Mouse (Mus musculus): Measurements from ENCODE around the gene Unc93b1. TPM values are rescaled to one million over a fixed set of nuclear protein-coding genes. Genes with fewer than 3 reads are reported as not detected.

Unc93b1 gene
- polyA plus RNA-seq, 1 experiment from 2014 or later = 12.4 TPM

- H3K27ac ChIP-seq (ENCODE audit: low read depth, low read length) = no peak overlapping the region
- H3K27me3 ChIP-seq (ENCODE audit: control insufficient read depth, insufficient read depth, low read length) = no peaks in the 10 kb centered on the region
- peaks cover 14% of the 10 kb centered on the region for H3K4me1 ChIP-seq (ENCODE audit: control insufficient read depth, insufficient read depth, low read length)
- no peaks in the 10 kb centered on the region for H3K36me3 ChIP-seq (ENCODE audit: control insufficient read depth, insufficient read depth, low read length)
- no peak overlapping the region for H3K9ac ChIP-seq (ENCODE audit: low read depth, low read length)
- ATAC-seq (ENCODE audit: low FRiP score, low TSS enrichment) = no peak
- no peak overlapping the region for H3K4me3 ChIP-seq (ENCODE audit: low read length)
- 91% methylated on average over 7 of the region's 7 CpGs for WGBS
- H3K9me3 ChIP-seq (ENCODE audit: control insufficient read depth, low read length) = no peaks in the 10 kb centered on the region
- no peak overlapping the region for H3K4me2 ChIP-seq (replicated peaks; ENCODE audit: low read depth, low read length)
Observed at GRCm38 (mm10) chr19:3924868-3925267, 10.1 kb upstream of the Unc93b1 start.

GRCm38 (mm10) chr19:3925859-3926258 lies 9.1 kb upstream of the Unc93b1 start:
- whole genome bisulfite sequencing = 85% methylated on average over 6 of the region's 6 CpGs
- H3K27me3 ChIP-seq (ENCODE audit: control insufficient read depth, insufficient read depth, low read length) = no peaks in the 10 kb centered on the region
- ATAC-seq (ENCODE audit: low FRiP score, low TSS enrichment) = no peak

GRCm38 (mm10) chr19:3926279-3926678 lies 8.7 kb upstream of the Unc93b1 start:
- ATAC-seq (ENCODE audit: low FRiP score, low TSS enrichment) = no peak
- Histone ChIP-seq H3K4me1 (ENCODE audit: control insufficient read depth, insufficient read depth, low read length) (peaks cover 18% of the 10 kb centered on the region), H3K4me3 (ENCODE audit: low read length) (no peak overlapping the region), H3K9me3 (ENCODE audit: control insufficient read depth, low read length) (no peaks in the 10 kb centered on the region), H3K27ac (ENCODE audit: low read depth, low read length) (no peak overlapping the region), H3K27me3 (ENCODE audit: control insufficient read depth, insufficient read depth, low read length) (no peaks in the 10 kb centered on the region), H3K4me2 (replicated peaks; ENCODE audit: low read depth, low read length) (no peak overlapping the region), H3K9ac (ENCODE audit: low read depth, low read length) (peak overlapping the region; percentile 12; the same call in 1 of the 2 replicates), H3K36me3 (ENCODE audit: control insufficient read depth, insufficient read depth, low read length) (no peaks in the 10 kb centered on the region)
- WGBS = 65% methylated on average over 3 of the region's 3 CpGs

More at GRCm38 (mm10) chr19:3925859-3926258, 9.1 kb upstream of the Unc93b1 start:
- no peak overlapping the region for H3K4me2 ChIP-seq (replicated peaks; ENCODE audit: low read depth, low read length)
- H3K4me3 ChIP-seq (ENCODE audit: low read length) = no peak overlapping the region
- H3K4me1 ChIP-seq (ENCODE audit: control insufficient read depth, insufficient read depth, low read length) = peaks cover 18% of the 10 kb centered on the region
- H3K9me3 ChIP-seq (ENCODE audit: control insufficient read depth, low read length) = no peaks in the 10 kb centered on the region
- no peak overlapping the region for H3K27ac ChIP-seq (ENCODE audit: low read depth, low read length)
- no peak overlapping the region for H3K9ac ChIP-seq (ENCODE audit: low read depth, low read length)
- no peaks in the 10 kb centered on the region for H3K36me3 ChIP-seq (ENCODE audit: control insufficient read depth, insufficient read depth, low read length)

- H3K27me3 ChIP-seq (ENCODE audit: control insufficient read depth, insufficient read depth, low read length) = no peaks in the 10 kb centered on the region
- H3K4me1 ChIP-seq (ENCODE audit: control insufficient read depth, insufficient read depth, low read length) = peaks cover 18% of the 10 kb centered on the region
- H3K36me3 ChIP-seq (ENCODE audit: control insufficient read depth, insufficient read depth, low read length) = no peaks in the 10 kb centered on the region
- peak overlapping the region; percentile 12; the same call in 1 of the 2 replicates for H3K9ac ChIP-seq (ENCODE audit: low read depth, low read length)
- H3K4me3 ChIP-seq (ENCODE audit: low read length) = no peak overlapping the region
- no peak for ATAC-seq (ENCODE audit: low FRiP score, low TSS enrichment)
- no peak overlapping the region for H3K4me2 ChIP-seq (replicated peaks; ENCODE audit: low read depth, low read length)
- no peak overlapping the region for H3K27ac ChIP-seq (ENCODE audit: low read depth, low read length)
- WGBS = 69% methylated on average over 6 of the region's 6 CpGs
- H3K9me3 ChIP-seq (ENCODE audit: control insufficient read depth, low read length) = no peaks in the 10 kb centered on the region
Observed at GRCm38 (mm10) chr19:3926685-3927084, 8.3 kb upstream of the Unc93b1 start.

GRCm38 (mm10) chr19:3927989-3928388 lies 7.0 kb upstream of the Unc93b1 start:
- H3K27ac ChIP-seq (ENCODE audit: low read depth, low read length) = no peak overlapping the region
- peaks cover 18% of the 10 kb centered on the region for H3K4me1 ChIP-seq (ENCODE audit: control insufficient read depth, insufficient read depth, low read length)
- no peak for ATAC-seq (ENCODE audit: low FRiP score, low TSS enrichment)
- 84% methylated on average over 4 of the region's 4 CpGs for WGBS
- H3K27me3 ChIP-seq (ENCODE audit: control insufficient read depth, insufficient read depth, low read length) = no peaks in the 10 kb centered on the region
- H3K36me3 ChIP-seq (ENCODE audit: control insufficient read depth, insufficient read depth, low read length) = no peaks in the 10 kb centered on the region
- no peaks in the 10 kb centered on the region for H3K9me3 ChIP-seq (ENCODE audit: control insufficient read depth, low read length)
- H3K4me2 ChIP-seq (replicated peaks; ENCODE audit: low read depth, low read length) = no peak overlapping the region
- H3K9ac ChIP-seq (ENCODE audit: low read depth, low read length) = no peak overlapping the region
- H3K4me3 ChIP-seq (ENCODE audit: low read length) = no peak overlapping the region

- Histone ChIP-seq H3K36me3 (ENCODE audit: control insufficient read depth, insufficient read depth, low read length) (no peaks in the 10 kb centered on the region), H3K9ac (ENCODE audit: low read depth, low read length) (no peak overlapping the region), H3K27me3 (ENCODE audit: control insufficient read depth, insufficient read depth, low read length) (no peaks in the 10 kb centered on the region), H3K4me3 (ENCODE audit: low read length) (no peak overlapping the region), H3K27ac (ENCODE audit: low read depth, low read length) (peak overlapping the region; percentile 21; the same call in 1 of the 2 replicates), H3K4me2 (replicated peaks; ENCODE audit: low read depth, low read length) (no peak overlapping the region), H3K9me3 (ENCODE audit: control insufficient read depth, low read length) (no peaks in the 10 kb centered on the region), H3K4me1 (ENCODE audit: control insufficient read depth, insufficient read depth, low read length) (peaks cover 17% of the 10 kb centered on the region)
- no peak for ATAC-seq (ENCODE audit: low FRiP score, low TSS enrichment)
- 79% methylated on average over 4 of the region's 4 CpGs for WGBS
Observed at GRCm38 (mm10) chr19:3928779-3929178, 6.2 kb upstream of the Unc93b1 start.

- Histone ChIP-seq H3K27me3 (ENCODE audit: control insufficient read depth, insufficient read depth, low read length) (no peaks in the 10 kb centered on the region), H3K9me3 (ENCODE audit: control insufficient read depth, low read length) (no peaks in the 10 kb centered on the region), H3K4me3 (ENCODE audit: low read length) (no peak within 1 kb of the TSS), H3K36me3 (ENCODE audit: control insufficient read depth, insufficient read depth, low read length) (no peaks in the 10 kb centered on the region), H3K4me2 (replicated peaks; ENCODE audit: low read depth, low read length) (no peak within 1 kb of the TSS; the same call in 1 of the 2 replicates), H3K4me1 (ENCODE audit: control insufficient read depth, insufficient read depth, low read length) (peaks cover 14% of the 10 kb centered on the region), H3K27ac (ENCODE audit: low read depth, low read length) (peak within 1 kb of the TSS; percentile 21), H3K9ac (ENCODE audit: low read depth, low read length) (no peak within 1 kb of the TSS; the same call in 1 of the 2 replicates)
- peak; percentile 45; the same call in 1 of the 2 replicates for ATAC-seq (ENCODE audit: low FRiP score, low TSS enrichment)
- WGBS = 47% methylated on average over 12 of the region's 12 CpGs
Observed at GRCm38 (mm10) chr19:3929211-3929941, 5.6 kb upstream of the Unc93b1 start, which contains the start of gene Aldh3b1. Gene Aldh3b1 (minus strand): TSS chr19:3929808.

GRCm38 (mm10) chr19:3930262-3931057 lies 4.5 kb upstream of the Unc93b1 start:
- peaks cover 14% of the 10 kb centered on the region for H3K4me1 ChIP-seq (ENCODE audit: control insufficient read depth, insufficient read depth, low read length)
- H3K4me2 ChIP-seq (replicated peaks; ENCODE audit: low read depth, low read length) = no peak overlapping the region
- H3K9me3 ChIP-seq (ENCODE audit: control insufficient read depth, low read length) = no peaks in the 10 kb centered on the region
- no peaks in the 10 kb centered on the region for H3K36me3 ChIP-seq (ENCODE audit: control insufficient read depth, insufficient read depth, low read length)
- H3K27me3 ChIP-seq (ENCODE audit: control insufficient read depth, insufficient read depth, low read length) = no peaks in the 10 kb centered on the region
- 52% methylated on average over 21 of the region's 21 CpGs for WGBS
- H3K9ac ChIP-seq (ENCODE audit: low read depth, low read length) = no peak overlapping the region; the same call in 1 of the 2 replicates
- H3K27ac ChIP-seq (ENCODE audit: low read depth, low read length) = peak overlapping the region; percentile 21; the same call in 1 of the 2 replicates
- no peak for ATAC-seq (ENCODE audit: low FRiP score, low TSS enrichment)
- H3K4me3 ChIP-seq (ENCODE audit: low read length) = no peak overlapping the region

- H3K4me3 ChIP-seq (ENCODE audit: low read length) = no peak overlapping the region
- H3K9me3 ChIP-seq (ENCODE audit: control insufficient read depth, low read length) = no peaks in the 10 kb centered on the region
- H3K9ac ChIP-seq (ENCODE audit: low read depth, low read length) = no peak overlapping the region
- H3K27ac ChIP-seq (ENCODE audit: low read depth, low read length) = no peak overlapping the region
- WGBS = 93% methylated on average over 9 of the region's 9 CpGs
- no peak overlapping the region for H3K4me2 ChIP-seq (replicated peaks; ENCODE audit: low read depth, low read length)
- no peaks in the 10 kb centered on the region for H3K36me3 ChIP-seq (ENCODE audit: control insufficient read depth, insufficient read depth, low read length)
- no peaks in the 10 kb centered on the region for H3K27me3 ChIP-seq (ENCODE audit: control insufficient read depth, insufficient read depth, low read length)
- H3K4me1 ChIP-seq (ENCODE audit: control insufficient read depth, insufficient read depth, low read length) = peaks cover 20% of the 10 kb centered on the region
- no peak for ATAC-seq (ENCODE audit: low FRiP score, low TSS enrichment)
Observed at GRCm38 (mm10) chr19:3931716-3932115, 3.3 kb upstream of the Unc93b1 start.

Data from kidney, embryonic 14.5 days (tissue).